Mouse (Mus musculus) cerebellum, adult 2 months (tissue): ENCODE measurements at regions not wholly inside any gene's neighbourhood (a gene's known extent, or its start where the extent isn't known, plus 50 kb on each side); places are given as distances from the start of the nearest gene placed in this dataset.

Experiments
- DNase-seq, 2 experiments: peaks; one replicate each; pipeline ENCODE4 v3.0.0; 2021
- H3K27ac ChIP-seq: fragments of 200-500 bp; 2 replicates; pipeline ENCODE4 v1.5.1; 2012; ENCODE audit warnings: low read length, control low read depth, inconsistent platforms; ENCODE audit not compliant: insufficient read depth
- H3K27me3 ChIP-seq: fragments of 200-500 bp; 2 replicates; pipeline ENCODE4 v1.6.1; 2012; ENCODE audit warnings: inconsistent platforms, mild to moderate bottlenecking, low read length, moderate library complexity; ENCODE audit not compliant: control insufficient read depth, insufficient read depth
- H3K4me1 ChIP-seq: fragments of 200-500 bp; 2 replicates; pipeline ENCODE4 v1.6.1; 2011; ENCODE audit warnings: low read length; ENCODE audit not compliant: control insufficient read depth, insufficient read depth
- H3K4me3 ChIP-seq: fragments of 200-500 bp; replicated peaks from 2 replicates; pipeline ENCODE3; 2011; ENCODE audit warnings: mild to moderate bottlenecking, low read depth, low read length, control low read depth; ENCODE audit not compliant: insufficient read depth
- CTCF ChIP-seq: fragments of 200-500 bp; IDR thresholded peaks from 2 replicates; pipeline ENCODE4 v1.5.1; 2011; ENCODE audit warnings: low read depth, mild to moderate bottlenecking, control low read depth, low read length, moderate library complexity, borderline replicate concordance; ENCODE audit not compliant: insufficient read depth
- POLR2A ChIP-seq: fragments of 200-500 bp; IDR thresholded peaks from 2 replicates; pipeline ENCODE4 v1.6.1; 2011; ENCODE audit warnings: low read length, control low read depth, borderline replicate concordance; ENCODE audit not compliant: insufficient read depth
- WGBS: fragments of 180-500 bp; shearing (Covaris S2); methylation state at CpG from one replicate; pipeline ENCODE4 v1.1.7; 2018; 5-methylcytosine and 5-hydroxymethylcytosine counted together

DNA sequence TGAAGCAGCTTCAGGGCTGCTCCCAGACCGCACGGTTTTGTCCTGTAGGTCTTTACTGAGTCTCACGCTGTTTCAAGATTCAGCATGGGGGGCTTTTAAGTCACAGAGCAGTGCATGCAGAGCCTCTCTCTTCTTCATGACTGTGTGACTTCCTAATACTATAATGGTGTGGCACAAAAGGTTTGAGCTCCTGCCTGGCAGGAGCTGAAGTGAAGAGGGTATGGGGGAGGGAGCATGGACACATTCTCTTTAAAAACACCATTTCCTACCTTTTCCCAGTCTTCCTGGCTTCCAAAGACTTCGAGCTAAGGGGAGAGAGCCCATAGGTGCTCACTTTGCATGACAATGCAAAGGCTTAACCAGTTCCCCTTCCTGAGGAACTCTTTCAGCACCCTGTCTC lies 934.9 kb upstream of the Gm5150 start:
- no peaks in the 10 kb centered on the region for H3K27me3 ChIP-seq
- no peak overlapping the region for H3K4me3 ChIP-seq
- DNase-seq, result no peak
- no peaks in the 10 kb centered on the region for H3K4me1 ChIP-seq
- TF ChIP-seq POLR2A, result no peak
- TF ChIP-seq CTCF, result no peak
- no peak overlapping the region for H3K27ac ChIP-seq
- 23% methylated on average over 4 of the region's 4 CpGs for WGBS

GRCm38 (mm10) chr3:16939533-16939932 lies 933.3 kb upstream of the Gm5150 start:
- H3K4me3 ChIP-seq, result no peak overlapping the region
- no peaks in the 10 kb centered on the region for H3K27me3 ChIP-seq
- no peak for DNase-seq
- no peaks in the 10 kb centered on the region for H3K4me1 ChIP-seq
- H3K27ac ChIP-seq, result no peak overlapping the region
- TF ChIP-seq CTCF (no peak), POLR2A (no peak)
- WGBS, result 72% methylated on average over 6 of the region's 6 CpGs

DNA sequence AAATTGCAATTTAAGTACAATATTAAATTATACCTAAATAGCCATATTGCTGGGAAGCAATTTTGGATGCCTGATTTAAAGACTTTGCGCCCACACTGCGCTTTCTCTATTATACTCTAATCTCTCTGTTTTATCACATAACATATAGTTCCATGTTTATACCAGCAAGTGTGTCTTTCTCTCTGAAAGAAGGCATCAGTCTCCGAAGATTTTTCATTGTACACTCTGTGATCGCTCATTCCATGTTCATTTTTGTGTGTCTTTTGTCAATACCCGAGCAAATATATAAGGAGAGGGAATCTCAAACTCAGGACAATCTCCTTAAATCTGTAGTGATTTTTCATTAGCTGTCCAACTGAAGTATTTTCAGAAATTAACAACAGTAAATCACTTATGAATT lies 932.9 kb upstream of the Gm5150 start:
- 90% methylated on average over 5 of the region's 5 CpGs for WGBS
- H3K27me3 ChIP-seq, result no peaks in the 10 kb centered on the region
- TF ChIP-seq POLR2A (no peak), CTCF (no peak)
- no peak for DNase-seq
- H3K27ac ChIP-seq, result no peak overlapping the region
- H3K4me3 ChIP-seq, result no peak overlapping the region
- H3K4me1 ChIP-seq, result no peaks in the 10 kb centered on the region

DNA sequence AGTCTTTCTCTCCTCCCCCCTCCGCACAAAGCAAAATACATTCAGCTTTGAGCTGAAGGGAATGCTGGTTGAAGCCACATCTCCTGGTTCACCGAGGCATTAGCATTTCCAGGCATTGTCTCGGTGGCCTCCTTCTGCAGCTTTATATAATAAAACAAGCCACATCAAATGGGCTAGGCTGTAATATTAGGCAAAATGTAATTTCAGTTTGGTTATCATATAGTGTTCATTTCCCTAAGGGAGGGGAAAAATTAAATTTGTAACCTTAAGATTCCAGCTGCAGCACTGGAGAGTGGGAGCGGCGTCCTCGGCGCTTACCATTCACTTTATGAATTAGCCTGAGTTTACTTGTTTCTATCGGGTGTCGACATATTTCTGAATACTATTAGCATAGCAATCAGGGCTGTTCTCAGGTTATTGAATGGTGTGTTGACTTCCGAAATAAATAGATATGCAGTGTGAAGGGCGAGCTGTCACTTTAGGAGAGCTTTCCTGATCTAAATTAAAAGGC lies 932.3 kb upstream of the Gm5150 start:
- no peaks in the 10 kb centered on the region for H3K4me1 ChIP-seq
- DNase-seq, result no peak
- H3K4me3 ChIP-seq, result no peak overlapping the region
- H3K27me3 ChIP-seq, result no peaks in the 10 kb centered on the region
- no peak for TF ChIP-seq CTCF
- no peak for TF ChIP-seq POLR2A
- no peak overlapping the region for H3K27ac ChIP-seq
- WGBS, result 40% methylated on average over 11 of the region's 11 CpGs

DNA sequence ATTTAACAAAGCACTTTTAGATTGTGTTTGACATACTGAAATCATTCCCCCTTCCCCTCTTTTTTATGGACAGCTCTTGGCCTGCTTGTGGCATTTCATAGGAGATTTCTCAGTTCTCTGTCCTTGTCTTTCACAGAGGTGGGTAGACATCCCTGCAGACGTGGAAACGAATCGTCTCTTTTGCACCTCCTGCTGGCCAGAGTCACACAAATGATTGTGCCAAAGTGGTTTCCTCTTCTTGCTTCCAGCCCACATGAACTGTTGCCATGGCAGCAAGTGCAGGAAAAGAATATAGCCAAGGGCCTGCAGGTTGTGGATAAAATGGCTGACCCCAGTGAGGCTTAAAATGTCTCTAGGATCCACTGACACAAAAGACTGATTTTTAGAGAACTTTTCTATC lies 924.1 kb upstream of the Gm5150 start:
- Histone ChIP-seq H3K27me3 (no peaks in the 10 kb centered on the region), H3K4me1 (no peaks in the 10 kb centered on the region), H3K4me3 (no peak overlapping the region), H3K27ac (no peak overlapping the region)
- WGBS, result 10% methylated on average over 3 of the region's 3 CpGs
- no peak for DNase-seq
- TF ChIP-seq POLR2A (no peak), CTCF (no peak)

DNA sequence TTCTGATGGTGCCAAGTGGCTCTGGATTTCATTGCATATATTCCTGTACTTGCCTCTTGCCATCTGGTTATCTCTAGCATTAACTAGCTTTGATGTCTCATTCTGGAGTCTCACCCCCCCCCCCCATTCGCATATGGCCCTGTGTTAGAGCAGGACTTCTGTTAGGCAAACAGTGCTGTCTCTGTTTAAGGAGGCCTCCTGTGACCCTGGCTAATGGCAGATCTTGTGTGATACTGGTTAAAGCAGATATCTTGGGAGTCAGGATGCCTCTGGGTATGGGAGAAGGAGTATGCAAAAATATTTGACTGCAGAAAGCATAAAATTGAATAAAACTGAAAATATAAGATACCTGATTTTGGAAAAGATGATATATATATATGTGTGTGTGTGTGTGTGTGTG lies 923.6 kb upstream of the Gm5150 start:
- WGBS, result 83% methylated on average over 1 of the region's 1 CpGs
- no peak for TF ChIP-seq POLR2A
- no peak for TF ChIP-seq CTCF
- Histone ChIP-seq H3K27me3 (no peaks in the 10 kb centered on the region), H3K27ac (no peak overlapping the region), H3K4me3 (no peak overlapping the region), H3K4me1 (no peaks in the 10 kb centered on the region)
- DNase-seq, result no peak

DNA sequence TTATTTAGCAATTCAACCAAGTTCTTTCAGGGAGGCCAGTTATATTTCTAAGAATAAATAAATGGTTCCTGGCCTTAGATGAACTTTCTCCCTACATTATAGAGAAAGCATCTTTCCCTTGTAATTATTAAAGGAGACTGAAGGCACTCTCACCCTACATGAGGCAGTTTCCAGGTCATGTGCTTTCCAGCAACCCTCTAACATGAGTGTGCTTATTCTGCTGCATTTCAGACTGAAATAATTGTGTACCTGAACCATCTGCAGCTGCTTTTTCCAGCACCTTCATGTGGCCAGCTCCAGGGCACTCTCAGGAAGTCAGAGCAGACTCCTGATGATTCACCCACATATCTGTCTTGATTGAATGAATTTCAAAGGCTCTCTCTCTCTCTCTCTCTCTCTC lies 917.8 kb upstream of the Gm5150 start:
- Histone ChIP-seq H3K4me3 (no peak overlapping the region), H3K4me1 (no peaks in the 10 kb centered on the region), H3K27ac (no peak overlapping the region), H3K27me3 (no peaks in the 10 kb centered on the region)
- no peak for TF ChIP-seq CTCF
- TF ChIP-seq POLR2A, result no peak
- DNase-seq, result no peak

DNA sequence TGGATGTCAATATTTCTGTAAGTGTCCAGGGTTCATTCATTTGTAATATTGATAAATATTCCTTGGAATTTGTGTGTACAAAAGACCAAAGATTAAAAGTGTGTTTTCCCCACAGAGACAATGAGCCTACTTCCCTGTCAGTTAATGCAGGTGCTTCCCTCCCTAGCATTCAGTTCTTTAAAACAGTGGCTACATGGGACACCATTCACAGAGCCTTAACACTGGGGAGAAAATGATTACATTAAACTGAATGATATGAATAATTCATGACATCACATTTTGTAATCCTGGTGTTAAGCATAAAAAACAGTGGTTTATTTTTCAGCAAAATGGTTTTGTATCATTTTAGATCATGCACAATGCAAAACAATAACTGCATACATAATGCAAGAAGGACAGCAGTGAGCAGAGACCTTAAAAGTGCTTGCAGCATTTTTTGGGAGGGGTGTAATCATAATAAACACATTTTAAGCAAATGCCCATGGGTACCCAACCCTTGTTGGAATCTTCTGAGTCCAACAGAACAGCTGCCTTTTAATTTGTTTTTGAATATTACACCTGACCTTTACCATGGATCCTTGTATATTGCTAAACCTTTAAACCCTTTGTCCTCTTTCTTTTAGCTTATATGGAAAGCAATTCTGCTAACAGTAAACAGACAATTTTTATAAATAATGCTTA lies 917.1 kb upstream of the Gm5150 start:
- no peaks in the 10 kb centered on the region for H3K4me1 ChIP-seq
- no peak overlapping the region for H3K4me3 ChIP-seq
- no peaks in the 10 kb centered on the region for H3K27me3 ChIP-seq
- TF ChIP-seq POLR2A, result no peak
- TF ChIP-seq CTCF, result no peak
- no peak overlapping the region for H3K27ac ChIP-seq
- DNase-seq, result no peak
